8 mouse cellular contexts compared by ENCODE assay signal in the genomic region with DNA sequence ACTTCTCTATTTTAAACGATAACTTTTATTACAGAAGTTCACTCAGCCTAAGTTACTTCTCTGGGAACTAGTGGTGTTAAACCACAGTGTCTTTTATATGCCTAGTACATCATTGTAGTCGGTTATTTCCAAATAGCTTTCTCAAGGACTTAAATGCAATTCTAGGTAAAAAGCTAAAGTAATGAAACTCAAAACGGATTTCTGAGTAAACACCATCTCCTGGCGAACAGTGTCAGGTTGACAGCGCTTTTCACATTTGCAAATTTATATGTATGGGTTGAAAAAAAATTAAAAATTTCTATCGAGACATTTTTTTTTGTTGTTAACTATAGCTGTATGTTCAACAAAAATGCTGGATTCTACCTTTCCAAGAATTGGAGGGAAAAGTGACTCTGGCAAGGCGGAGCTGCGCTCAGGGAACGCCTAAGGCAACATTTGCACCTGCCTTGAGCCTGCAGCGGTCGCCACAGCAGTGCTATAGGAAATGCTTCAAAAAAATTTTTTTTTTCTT. TPM values are rescaled to one million over a fixed set of nuclear protein-coding genes. Genes with fewer than 3 reads are reported as not detected.
DNase-seq lines count a peak whose midpoint lies in the region; ATAC-seq and TF ChIP-seq lines count a peak whose summit lies in the region.

No protein-coding gene starts in this region.

- peak overlapping the region; percentile 80 for H3K9ac ChIP-seq in heart, embryonic 13.5 days
- peak overlapping the region; percentile 96 for H3K9ac ChIP-seq in embryonic facial prominence, embryonic 14.5 days (ENCODE audit: low read depth, low read length)
- H3K9ac ChIP-seq in intestine, embryonic 16.5 days (ENCODE audit: low read depth, low read length): peak overlapping the region; percentile 69

- no peak for DNase-seq in heart, postnatal 10 days
- peak; percentile 12 for DNase-seq in G1E (ENCODE audit: low spot score)
- peak; percentile 47 for DNase-seq in embryonic facial prominence, embryonic 14.5 days (ENCODE audit: low spot score)
- DNase-seq in lung, postnatal 14 days: peak; percentile 11
- peak; percentile 53 for DNase-seq in testis, postnatal 14 days (ENCODE audit: low spot score)
- no peak for DNase-seq in layer of hippocampus, adult 9-11 months

- H3K4me1 ChIP-seq in heart, embryonic 13.5 days: peaks cover 19% of the 10 kb centered on the region
- peaks cover 4% of the 10 kb centered on the region; the same call in 1 of the 2 replicates for H3K4me1 ChIP-seq in G1E (ENCODE audit: insufficient read depth, low read depth, low read length)
- peaks cover 14% of the 10 kb centered on the region for H3K4me1 ChIP-seq in embryonic facial prominence, embryonic 14.5 days (ENCODE audit: control insufficient read depth, insufficient read depth, low read length)
- H3K4me1 ChIP-seq in intestine, embryonic 16.5 days (ENCODE audit: control insufficient read depth, insufficient read depth, low read length): peaks cover 10% of the 10 kb centered on the region; the same call in 1 of the 2 replicates

- peak overlapping the region; percentile 90 for H3K4me3 ChIP-seq in heart, embryonic 13.5 days
- H3K4me3 ChIP-seq in G1E (ENCODE audit: low read depth, low read length): peak overlapping the region; percentile 93
- peak overlapping the region; percentile 96 for H3K4me3 ChIP-seq in embryonic facial prominence, embryonic 14.5 days (ENCODE audit: low read depth, low read length)
- H3K4me3 ChIP-seq in intestine, embryonic 16.5 days (ENCODE audit: low read length): peak overlapping the region; percentile 100

- no peaks in the 10 kb centered on the region for H3K9me3 ChIP-seq in heart, embryonic 13.5 days
- no peaks in the 10 kb centered on the region for H3K9me3 ChIP-seq in G1E (replicated peaks)
- no peaks in the 10 kb centered on the region for H3K9me3 ChIP-seq in embryonic facial prominence, embryonic 14.5 days (ENCODE audit: control insufficient read depth, low read length)
- H3K9me3 ChIP-seq in intestine, embryonic 16.5 days (ENCODE audit: control insufficient read depth, low read length): no peaks in the 10 kb centered on the region

- H3K27ac ChIP-seq in heart, embryonic 13.5 days (replicated peaks): peak overlapping the region; percentile 88
- H3K27ac ChIP-seq in embryonic facial prominence, embryonic 14.5 days (replicated peaks; ENCODE audit: low read depth, low read length): peak overlapping the region; percentile 92
- H3K27ac ChIP-seq in intestine, embryonic 16.5 days (ENCODE audit: low read length): peak overlapping the region; percentile 90

- H3K4me2 ChIP-seq in heart, embryonic 13.5 days: peak overlapping the region; percentile 81
- H3K4me2 ChIP-seq in embryonic facial prominence, embryonic 14.5 days (ENCODE audit: low read depth, low read length): peak overlapping the region; percentile 74
- peak overlapping the region; percentile 61 for H3K4me2 ChIP-seq in intestine, embryonic 16.5 days (ENCODE audit: low read depth, low read length)

- ATAC-seq in heart, embryonic 13.5 days (ENCODE audit: extremely low read depth, insufficient number of reproducible peaks, low FRiP score, low TSS enrichment): no peak
- ATAC-seq in G1E (ENCODE audit: extremely low read depth, insufficient number of reproducible peaks, low FRiP score, poor library complexity, severe bottlenecking): no peak
- ATAC-seq in embryonic facial prominence, embryonic 14.5 days (ENCODE audit: low read depth): no peak
- ATAC-seq in intestine, embryonic 16.5 days: peak; percentile 43

- no peak for TF ChIP-seq CTCF in G1E (IDR thresholded peaks at IDR 0.05; ENCODE audit: low read depth, low read length)

- WGBS in heart, embryonic 13.5 days: 9% methylated on average over 11 of the region's 11 CpGs
- WGBS in embryonic facial prominence, embryonic 14.5 days: 6% methylated on average over 11 of the region's 11 CpGs
- WGBS in intestine, embryonic 16.5 days: 5% methylated on average over 11 of the region's 11 CpGs

- no peaks in the 10 kb centered on the region for H3K36me3 ChIP-seq in heart, embryonic 13.5 days
- H3K36me3 ChIP-seq in G1E (replicated peaks): no peaks in the 10 kb centered on the region
- H3K36me3 ChIP-seq in embryonic facial prominence, embryonic 14.5 days (ENCODE audit: control insufficient read depth, insufficient read depth, low read length): no peaks in the 10 kb centered on the region
- no peaks in the 10 kb centered on the region for H3K36me3 ChIP-seq in intestine, embryonic 16.5 days (ENCODE audit: control insufficient read depth, insufficient read depth, low read length)

- intact Hi-C loops in heart, postnatal 10 days (cut with DNase I): loop anchor here (5.0 kb wide), 1 partner anchor 529 kb away; no protein-coding TSS in a partner anchor

- H3K27me3 ChIP-seq in heart, embryonic 13.5 days (replicated peaks): no peaks in the 10 kb centered on the region
- H3K27me3 ChIP-seq in G1E (ENCODE audit: insufficient read depth, low read length): no peaks in the 10 kb centered on the region
- no peaks in the 10 kb centered on the region for H3K27me3 ChIP-seq in embryonic facial prominence, embryonic 14.5 days (replicated peaks; ENCODE audit: control insufficient read depth, insufficient read depth, low read length)
- no peaks in the 10 kb centered on the region for H3K27me3 ChIP-seq in intestine, embryonic 16.5 days (replicated peaks; ENCODE audit: control insufficient read depth, insufficient read depth, low read length)

RNA-seq across cellular contexts. Expression of a gene that starts 0.4 kb away (rescaled TPM):
- polyA plus RNA-seq in heart, embryonic 13.5 days (2015; fragmentation: Nextera tagmentation; extraction: Ambion mirVana): 5.2 and 5.5 TPM in 2 replicates
- total RNA-seq in heart, postnatal 10 days (2021): 10 to 100 TPM; 10.2 to 10.3 TPM
- total RNA-seq in G1E (2014; fragmentation: Nextera tagmentation): 38.9 and 39.6 TPM in 2 replicates
- total RNA-seq in G1E (2017): 29.4 and 34.7 TPM in 2 replicates
- 13.3 and 16.5 TPM in 2 replicates for polyA plus RNA-seq in G1E (2012)
- polyA plus RNA-seq in embryonic facial prominence, embryonic 14.5 days (2014; fragmentation: Nextera tagmentation; extraction: Ambion mirVana): 11.0 and 12.0 TPM in 2 replicates
- 6.3 and 7.1 TPM in 2 replicates for polyA plus RNA-seq in intestine, embryonic 16.5 days (2015; fragmentation: Nextera tagmentation; extraction: Ambion mirVana)

RNA-seq across cellular contexts. Expression of a gene that starts 53.9 kb away (rescaled TPM):
- polyA plus RNA-seq in heart, embryonic 13.5 days (2015; fragmentation: Nextera tagmentation; extraction: Ambion mirVana): 0.76 and 0.79 TPM in 2 replicates
- total RNA-seq in heart, postnatal 10 days (2021): under 1 TPM; 0.47 to 0.72 TPM
- not detected in 2 replicates for total RNA-seq in G1E (2014; fragmentation: Nextera tagmentation)
- total RNA-seq in G1E (2017): 0.16 TPM in 1 of 2 replicates, not detected in the other
- 0.13 TPM in 1 of 2 replicates, not detected in the other for polyA plus RNA-seq in G1E (2012)
- 0.76 and 0.96 TPM in 2 replicates for polyA plus RNA-seq in embryonic facial prominence, embryonic 14.5 days (2014; fragmentation: Nextera tagmentation; extraction: Ambion mirVana)
- 2.2 and 2.8 TPM in 2 replicates for polyA plus RNA-seq in intestine, embryonic 16.5 days (2015; fragmentation: Nextera tagmentation; extraction: Ambion mirVana)

RNA-seq across cellular contexts. Expression of a gene that starts 54.4 kb away (rescaled TPM):
- polyA plus RNA-seq in heart, embryonic 13.5 days (2015; fragmentation: Nextera tagmentation; extraction: Ambion mirVana): 13.0 and 15.1 TPM in 2 replicates
- 10 to 100 TPM; 11.2 to 12.4 TPM for total RNA-seq in heart, postnatal 10 days (2021)
- total RNA-seq in G1E (2014; fragmentation: Nextera tagmentation) (14.4 and 17.2 TPM in 2 replicates), G1E (2017) (34.8 and 36.1 TPM in 2 replicates)
- 13.3 and 19.5 TPM in 2 replicates for polyA plus RNA-seq in G1E (2012)
- 41.1 and 41.4 TPM in 2 replicates for polyA plus RNA-seq in embryonic facial prominence, embryonic 14.5 days (2014; fragmentation: Nextera tagmentation; extraction: Ambion mirVana)
- 12.7 and 13.5 TPM in 2 replicates for polyA plus RNA-seq in intestine, embryonic 16.5 days (2015; fragmentation: Nextera tagmentation; extraction: Ambion mirVana)

Comparison
In these comparisons a context has a peak if more than half of its experiments do, and no peak if none do; other contexts are left out.
1. DNase-seq: peak in G1E (single experiment), embryonic facial prominence, embryonic 14.5 days (single experiment), lung, postnatal 14 days (single experiment) and testis, postnatal 14 days (single experiment); none in heart, postnatal 10 days (0 of 2) and layer of hippocampus, adult 9-11 months (single experiment).
2. Peak in every context shown above with its lines, with median percentiles within 50 percentile points of each other: H3K27ac ChIP-seq, H3K4me2 ChIP-seq, H3K4me3 ChIP-seq and H3K9ac ChIP-seq.